Mouse (Mus musculus) erythroblast, adult 5-6 weeks (primary cell): ENCODE results near the gene Zfp280b. TPM values are rescaled to one million over a fixed set of nuclear protein-coding genes. Genes with fewer than 3 reads are reported as not detected.

Experiments used
- total RNA-seq, 2 experiments: library from RNA; stranded (forward) in 1 of 2; stranded (reverse) in 1 of 2; fragments of 150-400 nt in 1 of 2; fragments of 200-764, 138-1000 nt in 1 of 2; gene quantifications; 2 replicates each; pipeline versions ENCODE4 v1.2.3 to v1.2.4; 2015 to 2017; ENCODE audit warnings: low replicate concordance in 2 of 2

Gene Zfp280b
- total RNA-seq, 2 experiments from 2014 or later = 2.2 to 2.7 TPM

Other genes starting within 250 kb of the Zfp280b start
- 6.3 and 24.0 TPM in 2 replicates for gene Gstt1, start 234.1 kb upstream of the Zfp280b start, total RNA-seq (2015; ENCODE audit: low replicate concordance)
- gene Gstt1, start 234.1 kb upstream of the Zfp280b start, total RNA-seq (2017; ENCODE audit: low replicate concordance) = 4.1 and 6.8 TPM in 2 replicates
- not detected in 2 replicates for gene Gstt4, start 210.1 kb upstream of the Zfp280b start, total RNA-seq (2015; ENCODE audit: low replicate concordance)
- 0.84 TPM in 1 of 2 replicates, not detected in the other for gene Gstt4, start 210.1 kb upstream of the Zfp280b start, total RNA-seq (2017; ENCODE audit: low replicate concordance)
- gene Gstt2, start 195.2 kb upstream of the Zfp280b start, total RNA-seq (2015; ENCODE audit: low replicate concordance) = 7.9 and 8.8 TPM in 2 replicates
- 2.4 and 11.0 TPM in 2 replicates for gene Gstt2, start 195.2 kb upstream of the Zfp280b start, total RNA-seq (2017; ENCODE audit: low replicate concordance)
- gene Mif, start 172.4 kb upstream of the Zfp280b start, total RNA-seq (2015; ENCODE audit: low replicate concordance) = 47.2 and 79.7 TPM in 2 replicates
- 48.1 and 65.8 TPM in 2 replicates for gene Mif, start 172.4 kb upstream of the Zfp280b start, total RNA-seq (2017; ENCODE audit: low replicate concordance)
- 1.7 TPM in 1 of 2 replicates, not detected in the other for gene Derl3, start 139.2 kb upstream of the Zfp280b start, total RNA-seq (2015; ENCODE audit: low replicate concordance)
- not detected in 2 replicates for gene Derl3, start 139.2 kb upstream of the Zfp280b start, total RNA-seq (2017; ENCODE audit: low replicate concordance)
- 9.4 and 16.9 TPM in 2 replicates for gene Smarcb1, start 111.0 kb upstream of the Zfp280b start, total RNA-seq (2015; ENCODE audit: low replicate concordance)
- gene Smarcb1, start 111.0 kb upstream of the Zfp280b start, total RNA-seq (2017; ENCODE audit: low replicate concordance) = 15.7 and 16.7 TPM in 2 replicates
- 33.2 and 46.5 TPM in 2 replicates for gene Chchd10, start 99.5 kb upstream of the Zfp280b start, total RNA-seq (2015; ENCODE audit: low replicate concordance)
- gene Chchd10, start 99.5 kb upstream of the Zfp280b start, total RNA-seq (2017; ENCODE audit: low replicate concordance) = 27.2 and 33.2 TPM in 2 replicates
- gene Mmp11, start 96.2 kb upstream of the Zfp280b start, total RNA-seq (2015; ENCODE audit: low replicate concordance) = not detected in 2 replicates
- 1.1 TPM in 1 of 2 replicates, not detected in the other for gene Mmp11, start 96.2 kb upstream of the Zfp280b start, total RNA-seq (2017; ENCODE audit: low replicate concordance)
- 91.3 and 110 TPM in 2 replicates for gene Gm867, start 92.0 kb upstream of the Zfp280b start, total RNA-seq (2015; ENCODE audit: low replicate concordance)
- 27.6 and 34.8 TPM in 2 replicates for gene Gm867, start 92.0 kb upstream of the Zfp280b start, total RNA-seq (2017; ENCODE audit: low replicate concordance)
- not detected in 2 replicates for gene Vpreb3, start 89.6 kb upstream of the Zfp280b start, total RNA-seq (2015; ENCODE audit: low replicate concordance)
- not detected in 2 replicates for gene Vpreb3, start 89.6 kb upstream of the Zfp280b start, total RNA-seq (2017; ENCODE audit: low replicate concordance)
- gene Gm5134, start 78.1 kb upstream of the Zfp280b start, total RNA-seq (2015; ENCODE audit: low replicate concordance) = not detected in 2 replicates
- gene Gm5134, start 78.1 kb upstream of the Zfp280b start, total RNA-seq (2017; ENCODE audit: low replicate concordance) = 1.3 TPM in 1 of 2 replicates, not detected in the other
- not detected in 2 replicates for gene Slc5a4b, start 78.3 kb downstream of the Zfp280b start, total RNA-seq (2015; ENCODE audit: low replicate concordance)
- 0.51 TPM in 1 of 2 replicates, not detected in the other for gene Slc5a4b, start 78.3 kb downstream of the Zfp280b start, total RNA-seq (2017; ENCODE audit: low replicate concordance)
- not detected in 2 replicates for gene Slc5a4a, start 114.8 kb downstream of the Zfp280b start, total RNA-seq (2015; ENCODE audit: low replicate concordance)
- not detected in 2 replicates for gene Slc5a4a, start 114.8 kb downstream of the Zfp280b start, total RNA-seq (2017; ENCODE audit: low replicate concordance)
- not detected in 2 replicates for gene Prmt2, start 205.2 kb downstream of the Zfp280b start, total RNA-seq (2015; ENCODE audit: low replicate concordance)
- gene Prmt2, start 205.2 kb downstream of the Zfp280b start, total RNA-seq (2017; ENCODE audit: low replicate concordance) = not detected in 2 replicates
- gene S100b, start 221.2 kb downstream of the Zfp280b start, total RNA-seq (2015; ENCODE audit: low replicate concordance) = not detected in 2 replicates
- not detected in 2 replicates for gene S100b, start 221.2 kb downstream of the Zfp280b start, total RNA-seq (2017; ENCODE audit: low replicate concordance)